ENCODE assay signal across 25 mouse cellular contexts in genomic region chr2:154517424-154517823, GRCm38 (mm10). TPM values are rescaled to one million over a fixed set of nuclear protein-coding genes. Genes with fewer than 3 reads are reported as not detected.
"Had no signal": no experiment of that assay in that cellular context is flagged by ENCODE, and none has a peak within 500 bp of the region (broad histone marks: within the 10 kb centered on the region; RNA-seq: fewer than 3 reads in every experiment).

No protein-coding gene starts in this region.

- ATAC-seq: liver, postnatal 0 days; lung, postnatal 0 days; midbrain, embryonic 13.5 days; midbrain, embryonic 15.5 days had no signal

- H3K4me2 ChIP-seq: liver, embryonic 15.5 days; lung, embryonic 15.5 days; midbrain, embryonic 13.5 days; midbrain, embryonic 15.5 days; neural tube, embryonic 12.5 days had no signal

- H3K9ac ChIP-seq: liver, embryonic 15.5 days; liver, postnatal 0 days; lung, embryonic 15.5 days; midbrain, embryonic 13.5 days; midbrain, embryonic 15.5 days; neural tube, embryonic 12.5 days had no signal

- H3K9me3 ChIP-seq: liver, embryonic 15.5 days; lung, embryonic 15.5 days; megakaryocyte, embryonic 14.5 days; midbrain, embryonic 13.5 days; midbrain, embryonic 15.5 days; neural tube, embryonic 12.5 days had no signal

- DNase-seq: liver, postnatal 0 days; lung, adult 2 months; lung, postnatal 14 days; lung, postnatal 36 days; retina, postnatal 1 day; right cerebral cortex, adult 18-20 months; right cerebral cortex, postnatal 25 days; right cerebral cortex, postnatal 4 days; spleen, adult 18-20 months; thymus, adult 2 months; thymus, postnatal 14 days; thymus, postnatal 36 days had no signal

- H3K27ac ChIP-seq: liver, embryonic 15.5 days; lung, embryonic 15.5 days; macrophage; midbrain, embryonic 13.5 days; midbrain, embryonic 15.5 days; neural tube, embryonic 12.5 days had no signal

- H3K4me3 ChIP-seq: liver, embryonic 15.5 days; lung, embryonic 15.5 days; megakaryocyte, embryonic 14.5 days; midbrain, embryonic 13.5 days; midbrain, embryonic 15.5 days; neural tube, embryonic 12.5 days had no signal

- H3K4me1 ChIP-seq: liver, embryonic 15.5 days; lung, embryonic 15.5 days; midbrain, embryonic 13.5 days; midbrain, embryonic 15.5 days; neural tube, embryonic 12.5 days had no signal

- H3K27me3 ChIP-seq: liver, embryonic 15.5 days; lung, embryonic 15.5 days; megakaryocyte, embryonic 14.5 days; midbrain, embryonic 13.5 days; midbrain, embryonic 15.5 days; neural tube, embryonic 12.5 days had no signal

RNA-seq across cellular contexts. Expression of gene 1700003F12Rik, which starts 29.5 kb away (rescaled TPM):
- total RNA-seq: megakaryocyte progenitor cell, adult 5-6 weeks; monocyte, adult 5-6 weeks had no signal
- polyA plus RNA-seq: lung, adult 2 months had no signal

RNA-seq across cellular contexts. Expression of gene Actl10, which starts 34.2 kb away (rescaled TPM):
- total RNA-seq: megakaryocyte progenitor cell, adult 5-6 weeks; midbrain, postnatal 0 days; monocyte, adult 5-6 weeks had no signal
- polyA plus RNA-seq: lung, postnatal 0 days; macrophage; small intestine, adult 2 months; stomach, embryonic 14.5 days had no signal

RNA-seq across cellular contexts. Expression of gene Necab3, which starts 41.3 kb away (rescaled TPM):
- total RNA-seq: monocyte, adult 5-6 weeks had no signal
